Mouse (Mus musculus): ENCODE measurements around the gene Odf2. TPM values are rescaled to one million over a fixed set of nuclear protein-coding genes. Genes with fewer than 3 reads are reported as not detected.

The Odf2 gene
- 88.2 and 89.2 TPM in 2 replicates for polyA plus RNA-seq (2016; fragmentation: Nextera tagmentation; extraction: Ambion mirVana)

- H3K9me3 ChIP-seq, result no peaks in the 10 kb centered on the region
- H3K9ac ChIP-seq, result peak within 1 kb of the TSS; percentile 91
- H3K27me3 ChIP-seq, result no peaks in the 10 kb centered on the region
- WGBS, result under 1% methylated on average over 70 of the region's 70 CpGs
- H3K4me2 ChIP-seq (replicated peaks), result peak within 1 kb of the TSS; percentile 92
- peak; percentile 82 for ATAC-seq (ENCODE audit: insufficient number of reproducible peaks, insufficient read depth, low FRiP score, low TSS enrichment)
- peak within 1 kb of the TSS; percentile 97 for H3K4me3 ChIP-seq
- H3K27ac ChIP-seq, result peak within 1 kb of the TSS; percentile 86
- peaks cover 15% of the 10 kb centered on the region for H3K4me1 ChIP-seq
- peaks cover 23% of the 10 kb centered on the region for H3K36me3 ChIP-seq
These were observed at the start of gene Odf2 for GRCm38 (mm10) chr2:29889066-29889944. Gene Odf2, plus strand, starts transcription at chr2:29889221.

DNA sequence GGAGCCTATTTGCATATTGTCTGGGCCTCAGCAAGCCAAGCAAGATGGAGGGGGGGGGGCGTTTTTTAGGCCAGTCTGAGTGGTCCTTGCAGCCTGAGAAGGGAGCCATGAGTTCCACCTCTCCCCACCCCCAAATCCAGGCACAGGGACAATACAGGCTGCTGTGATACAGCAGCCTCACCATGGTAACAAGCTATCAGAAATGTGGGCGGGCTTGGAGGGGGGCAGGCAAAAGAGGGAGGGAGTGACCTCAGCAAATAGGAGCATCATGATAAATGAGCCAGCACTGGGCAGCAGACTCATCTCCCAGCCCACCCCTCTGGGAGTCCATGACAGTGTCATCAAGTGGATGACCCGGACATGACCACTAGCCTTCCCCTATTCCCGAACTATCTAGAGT, 49.6 kb upstream of the Odf2 start:
- no peaks in the 10 kb centered on the region for H3K9me3 ChIP-seq
- peaks cover 19% of the 10 kb centered on the region for H3K27me3 ChIP-seq
- H3K27ac ChIP-seq, result no peak overlapping the region
- peaks cover 55% of the 10 kb centered on the region for H3K36me3 ChIP-seq
- H3K4me2 ChIP-seq (replicated peaks), result no peak overlapping the region
- ATAC-seq (ENCODE audit: insufficient number of reproducible peaks, insufficient read depth, low FRiP score, low TSS enrichment), result no peak
- H3K4me3 ChIP-seq, result no peak overlapping the region
- H3K4me1 ChIP-seq, result no peaks in the 10 kb centered on the region
- no peak overlapping the region for H3K9ac ChIP-seq
- 52% methylated on average over 4 of the region's 4 CpGs for WGBS

- H3K4me1 ChIP-seq, result peaks cover 8% of the 10 kb centered on the region; the same call in 1 of the 2 replicates
- no peak overlapping the region for H3K9ac ChIP-seq
- H3K4me3 ChIP-seq, result no peak overlapping the region
- WGBS, result 62% methylated on average over 9 of the region's 9 CpGs
- no peaks in the 10 kb centered on the region for H3K9me3 ChIP-seq
- H3K4me2 ChIP-seq (replicated peaks), result no peak overlapping the region
- H3K27me3 ChIP-seq, result peaks cover 59% of the 10 kb centered on the region
- no peak for ATAC-seq (ENCODE audit: insufficient number of reproducible peaks, insufficient read depth, low FRiP score, low TSS enrichment)
- H3K27ac ChIP-seq, result no peak overlapping the region
- H3K36me3 ChIP-seq, result peaks cover 33% of the 10 kb centered on the region
These were observed 45.6 kb upstream of the Odf2 start for GRCm38 (mm10) chr2:29843231-29844105.

DNA sequence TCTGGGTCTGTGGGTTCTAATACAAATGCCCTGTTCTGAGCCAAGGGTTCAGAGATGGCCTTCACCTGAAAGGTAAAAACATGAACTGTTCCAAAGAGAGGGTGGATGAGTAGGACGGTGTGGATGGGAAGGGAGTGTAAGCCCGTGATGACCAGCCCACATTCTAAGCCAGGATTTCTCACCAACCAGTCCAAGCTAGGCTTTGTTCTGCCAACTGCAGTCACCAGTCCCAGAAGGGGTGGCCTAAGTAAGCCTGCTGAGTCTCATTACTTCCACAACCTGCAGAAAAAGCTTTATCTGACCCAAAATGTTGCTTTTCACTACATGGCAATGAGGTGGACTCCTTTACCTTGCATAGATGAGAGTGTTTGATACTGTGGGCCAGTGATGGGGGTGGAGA, 44.9 kb upstream of the Odf2 start:
- peaks cover 63% of the 10 kb centered on the region for H3K27me3 ChIP-seq
- no peak overlapping the region for H3K9ac ChIP-seq
- no peaks in the 10 kb centered on the region for H3K9me3 ChIP-seq
- H3K4me1 ChIP-seq, result peaks cover 8% of the 10 kb centered on the region; the same call in 1 of the 2 replicates
- no peak overlapping the region for H3K4me2 ChIP-seq (replicated peaks)
- H3K36me3 ChIP-seq, result peaks cover 28% of the 10 kb centered on the region
- H3K4me3 ChIP-seq, result no peak overlapping the region
- no peak overlapping the region for H3K27ac ChIP-seq
- ATAC-seq (ENCODE audit: insufficient number of reproducible peaks, insufficient read depth, low FRiP score, low TSS enrichment), result no peak
- 72% methylated on average over 2 of the region's 2 CpGs for WGBS

- ATAC-seq (ENCODE audit: insufficient number of reproducible peaks, insufficient read depth, low FRiP score, low TSS enrichment), result no peak
- Histone ChIP-seq H3K27ac (no peak overlapping the region), H3K9ac (no peak overlapping the region), H3K4me2 (replicated peaks) (no peak overlapping the region), H3K4me3 (no peak overlapping the region), H3K9me3 (no peaks in the 10 kb centered on the region), H3K4me1 (peaks cover 10% of the 10 kb centered on the region; the same call in 1 of the 2 replicates), H3K36me3 (peaks cover 26% of the 10 kb centered on the region), H3K27me3 (peaks cover 63% of the 10 kb centered on the region)
- WGBS, result 14% methylated on average over 3 of the region's 3 CpGs
These were observed 44.4 kb upstream of the Odf2 start for GRCm38 (mm10) chr2:29844661-29845060.

GRCm38 (mm10) chr2:29845636-29846035, 43.4 kb upstream of the Odf2 start:
- H3K27ac ChIP-seq, result no peak overlapping the region
- peak overlapping the region; percentile 40 for H3K9ac ChIP-seq
- peaks cover 63% of the 10 kb centered on the region for H3K27me3 ChIP-seq
- peak overlapping the region; percentile 57 for H3K4me2 ChIP-seq (replicated peaks)
- peak overlapping the region; percentile 27 for H3K4me3 ChIP-seq
- H3K9me3 ChIP-seq, result no peaks in the 10 kb centered on the region
- no peak for ATAC-seq (ENCODE audit: insufficient number of reproducible peaks, insufficient read depth, low FRiP score, low TSS enrichment)
- WGBS, result 2% methylated on average over 25 of the region's 25 CpGs
- H3K4me1 ChIP-seq, result peaks cover 14% of the 10 kb centered on the region; the same call in 1 of the 2 replicates
- peaks cover 26% of the 10 kb centered on the region for H3K36me3 ChIP-seq

GRCm38 (mm10) chr2:29846061-29846853, 42.8 kb upstream of the Odf2 start:
- Histone ChIP-seq H3K4me3 (peak overlapping the region; percentile 27), H3K9me3 (no peaks in the 10 kb centered on the region), H3K36me3 (peaks cover 24% of the 10 kb centered on the region), H3K27ac (no peak overlapping the region), H3K4me2 (replicated peaks) (peak overlapping the region; percentile 57), H3K4me1 (peaks cover 14% of the 10 kb centered on the region; the same call in 1 of the 2 replicates), H3K9ac (peak overlapping the region; percentile 40), H3K27me3 (peaks cover 63% of the 10 kb centered on the region)
- ATAC-seq (ENCODE audit: insufficient number of reproducible peaks, insufficient read depth, low FRiP score, low TSS enrichment), result no peak; the same call in 1 of the 2 replicates
- 5% methylated on average over 47 of the region's 47 CpGs for WGBS

GRCm38 (mm10) chr2:29846911-29847310, 42.1 kb upstream of the Odf2 start:
- no peak for ATAC-seq (ENCODE audit: insufficient number of reproducible peaks, insufficient read depth, low FRiP score, low TSS enrichment)
- Histone ChIP-seq H3K36me3 (peaks cover 19% of the 10 kb centered on the region), H3K4me1 (peaks cover 14% of the 10 kb centered on the region; the same call in 1 of the 2 replicates), H3K4me2 (replicated peaks) (no peak overlapping the region), H3K9me3 (no peaks in the 10 kb centered on the region), H3K9ac (no peak overlapping the region), H3K27me3 (peaks cover 63% of the 10 kb centered on the region), H3K4me3 (no peak overlapping the region), H3K27ac (no peak overlapping the region)
- 47% methylated on average over 3 of the region's 3 CpGs for WGBS

DNA sequence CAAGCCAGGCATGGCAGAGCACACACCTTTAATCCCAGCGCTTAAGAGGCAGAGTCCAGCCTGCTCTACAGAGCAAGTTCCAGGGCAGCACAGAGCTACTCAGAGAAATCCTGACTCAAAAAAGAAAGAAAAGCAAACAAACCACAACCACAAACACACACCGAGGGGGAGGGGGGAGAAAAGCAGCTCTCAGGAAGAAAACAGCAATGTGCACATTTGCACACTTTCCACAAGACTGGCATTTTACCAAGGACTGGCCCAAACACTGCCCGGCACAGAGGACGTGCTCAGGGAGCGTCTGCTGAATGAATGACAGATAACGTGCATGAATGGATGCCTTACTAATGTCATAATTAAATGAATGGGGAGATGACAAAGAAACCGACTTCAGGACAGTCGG, 40.0 kb upstream of the Odf2 start:
- Histone ChIP-seq H3K4me2 (replicated peaks) (no peak overlapping the region), H3K27me3 (peaks cover 48% of the 10 kb centered on the region), H3K9ac (no peak overlapping the region), H3K27ac (no peak overlapping the region), H3K4me1 (peaks cover 14% of the 10 kb centered on the region; the same call in 1 of the 2 replicates), H3K36me3 (no peaks in the 10 kb centered on the region), H3K9me3 (no peaks in the 10 kb centered on the region), H3K4me3 (no peak overlapping the region)
- ATAC-seq (ENCODE audit: insufficient number of reproducible peaks, insufficient read depth, low FRiP score, low TSS enrichment), result no peak
- 78% methylated on average over 8 of the region's 8 CpGs for WGBS

GRCm38 (mm10) chr2:29849841-29850480, 39.1 kb upstream of the Odf2 start:
- Histone ChIP-seq H3K27ac (no peak overlapping the region), H3K36me3 (no peaks in the 10 kb centered on the region), H3K9ac (no peak overlapping the region), H3K4me2 (replicated peaks) (no peak overlapping the region), H3K9me3 (no peaks in the 10 kb centered on the region), H3K4me3 (no peak overlapping the region), H3K27me3 (peaks cover 39% of the 10 kb centered on the region), H3K4me1 (peaks cover 14% of the 10 kb centered on the region; the same call in 1 of the 2 replicates)
- 61% methylated on average over 5 of the region's 5 CpGs for WGBS
- ATAC-seq (ENCODE audit: insufficient number of reproducible peaks, insufficient read depth, low FRiP score, low TSS enrichment), result no peak

All from embryonic facial prominence, embryonic 12.5 days (tissue).